Mouse (Mus musculus) myocyte (in vitro differentiated cells): ENCODE measurements around the gene Pecr. TPM values are rescaled to one million over a fixed set of nuclear protein-coding genes. Genes with fewer than 3 reads are reported as not detected.

ENCODE experiments used
- H3K27me3 ChIP-seq: one replicate; pipeline ENCODE4 v1.6.1; 2011; ENCODE audit not compliant: control insufficient read depth, insufficient read depth, insufficient read length
- H3K36me3 ChIP-seq: one replicate; pipeline ENCODE4 v1.6.1; 2011; ENCODE audit not compliant: control insufficient read depth, insufficient read depth
- H3K4me2 ChIP-seq: one replicate; pipeline ENCODE4 v1.6.1; 2011; ENCODE audit warnings: low read depth, control low read depth
- H3K4me3 ChIP-seq: one replicate; pipeline ENCODE4 v1.5.1; 2011; ENCODE audit warnings: mild to moderate bottlenecking, control low read depth, moderate library complexity
- H3K79me2 ChIP-seq: one replicate; pipeline ENCODE4 v1.6.1; 2011; ENCODE audit not compliant: control insufficient read depth, insufficient read depth
- H3ac ChIP-seq: one replicate; pipeline ENCODE4 v1.6.1; 2011; ENCODE audit not compliant: control insufficient read depth, insufficient read length
- CEBPB ChIP-seq: IDR thresholded peaks from 2 replicates; pipeline ENCODE4 v1.6.1; 2011; ENCODE audit warnings: mild to moderate bottlenecking, moderate library complexity; ENCODE audit not compliant: poor library complexity, insufficient read depth, severe bottlenecking
- E2F4 ChIP-seq: IDR thresholded peaks from one replicate; pipeline ENCODE4 v1.6.1; 2011; ENCODE audit warnings: mild to moderate bottlenecking, control low read depth, moderate library complexity; ENCODE audit not compliant: insufficient read depth
- MAX ChIP-seq: IDR thresholded peaks from one replicate; pipeline ENCODE4 v1.6.1; 2011; ENCODE audit warnings: low read depth, mild to moderate bottlenecking, control low read depth
- MYOD1 ChIP-seq, 3 experiments: IDR thresholded peaks; one replicate each; pipeline ENCODE4 v1.6.1; 2011; ENCODE audit warnings: control low read depth in 2 of 3, low read depth in 2 of 3, mild to moderate bottlenecking in 2 of 3, moderate library complexity in 1 of 3; ENCODE audit not compliant: insufficient read length in 2 of 3, control insufficient read depth in 1 of 3
- MYOG ChIP-seq, 3 experiments: IDR thresholded peaks; one replicate each; pipeline ENCODE4 v1.6.1; 2011; ENCODE audit warnings: control low read depth in 2 of 3, low read depth in 2 of 3, mild to moderate bottlenecking in 2 of 3; ENCODE audit not compliant: insufficient read length in 2 of 3, control insufficient read depth in 1 of 3, insufficient read depth in 1 of 3
- POLR2A ChIP-seq: IDR thresholded peaks from one replicate; pipeline ENCODE4 v1.6.1; 2011; ENCODE audit warnings: low read depth, mild to moderate bottlenecking, control low read depth, moderate library complexity; ENCODE audit not compliant: insufficient read length
- POLR2AphosphoS2 ChIP-seq: IDR thresholded peaks from one replicate; pipeline ENCODE4 v1.6.1; 2011; ENCODE audit warnings: low read depth, control low read depth; ENCODE audit not compliant: insufficient read length
- REST ChIP-seq: IDR thresholded peaks from one replicate; pipeline ENCODE4 v1.6.1; 2011; ENCODE audit warnings: mild to moderate bottlenecking, control low read depth, moderate library complexity; ENCODE audit not compliant: insufficient read depth, insufficient read length
- SRF ChIP-seq: IDR thresholded peaks from one replicate; pipeline ENCODE4 v1.6.1; 2011; ENCODE audit warnings: low read depth; ENCODE audit not compliant: control insufficient read depth, insufficient read length
- TCF12 ChIP-seq: IDR thresholded peaks from one replicate; pipeline ENCODE4 v1.6.1; 2011; ENCODE audit warnings: mild to moderate bottlenecking, control low read depth; ENCODE audit not compliant: poor library complexity, insufficient read depth, severe bottlenecking
- TCF3 ChIP-seq: IDR thresholded peaks from one replicate; pipeline ENCODE4 v1.6.1; 2011; ENCODE audit warnings: low read depth, control low read depth; ENCODE audit not compliant: insufficient read length
- USF1 ChIP-seq: IDR thresholded peaks from one replicate; pipeline ENCODE4 v1.6.1; 2011; ENCODE audit warnings: low read depth, mild to moderate bottlenecking, control low read depth, moderate library complexity
- polyA plus RNA-seq: library from polyadenylated mRNA; unstranded; fragments of >200 nt; fragmentation: generic; extraction: Trizol; gene quantifications from one replicate; pipeline ENCODE4 v1.2.1, GENCODE M21; 2012; ENCODE audit warnings: missing spikeins

Gene Pecr
- polyA plus RNA-seq, 1 experiment: 13.7 TPM

- Histone ChIP-seq H3K4me2 (no peak overlapping the region), H3K27me3 (no peaks in the 10 kb centered on the region), H3K4me3 (no peak overlapping the region), H3ac (no peak overlapping the region), H3K36me3 (peaks cover 3% of the 10 kb centered on the region), H3K79me2 (no peaks in the 10 kb centered on the region)
- TF ChIP-seq CEBPB (no peak), USF1 (no peak), TCF12 (no peak), POLR2AphosphoS2 (no peak), MAX (no peak), MYOD1 (IDR thresholded peaks at IDR 0.05; ENCODE audit: control insufficient read depth in 1 of 3, insufficient read length in 2 of 3, low read depth in 2 of 3) (no peak), POLR2A (no peak), REST (no peak), SRF (no peak), MYOG (IDR thresholded peaks at IDR 0.05; ENCODE audit: control insufficient read depth in 1 of 3, insufficient read depth in 1 of 3, insufficient read length in 2 of 3, low read depth in 2 of 3) (no peak), E2F4 (no peak), TCF3 (no peak)
Observed at GRCm38 (mm10) chr1:72278085-72278484, 6.0 kb downstream of the Pecr start.

- Histone ChIP-seq H3ac (no peak overlapping the region), H3K27me3 (no peaks in the 10 kb centered on the region), H3K79me2 (no peaks in the 10 kb centered on the region), H3K4me2 (no peak overlapping the region), H3K36me3 (peaks cover 14% of the 10 kb centered on the region), H3K4me3 (no peak overlapping the region)
- TF ChIP-seq MYOG (IDR thresholded peaks at IDR 0.05; ENCODE audit: control insufficient read depth in 1 of 3, insufficient read depth in 1 of 3, insufficient read length in 2 of 3, low read depth in 2 of 3) (no peak), USF1 (no peak), SRF (no peak), CEBPB (0 out of 2 replicates have a peak, but pooled peaks have one; percentile 8)
Observed at GRCm38 (mm10) chr1:72263099-72263498, 21.0 kb downstream of the Pecr start.

- Histone ChIP-seq H3K27me3 (no peaks in the 10 kb centered on the region), H3K4me3 (no peak overlapping the region), H3K79me2 (no peaks in the 10 kb centered on the region), H3K36me3 (peaks cover 11% of the 10 kb centered on the region), H3K4me2 (no peak overlapping the region), H3ac (no peak overlapping the region)
- TF ChIP-seq SRF: no peak
- TF ChIP-seq TCF12: no peak
- no peak for TF ChIP-seq POLR2AphosphoS2
- no peak for TF ChIP-seq USF1
- no peak for TF ChIP-seq MYOG (IDR thresholded peaks at IDR 0.05; ENCODE audit: control insufficient read depth in 1 of 3, insufficient read depth in 1 of 3, insufficient read length in 2 of 3, low read depth in 2 of 3)
- no peak for TF ChIP-seq MAX
- TF ChIP-seq MYOD1 (IDR thresholded peaks at IDR 0.05; ENCODE audit: control insufficient read depth in 1 of 3, insufficient read length in 2 of 3, low read depth in 2 of 3): no peak
- no peak for TF ChIP-seq POLR2A
- TF ChIP-seq REST: no peak
- TF ChIP-seq E2F4: no peak
- no peak for TF ChIP-seq CEBPB
- TF ChIP-seq TCF3: no peak
Observed at GRCm38 (mm10) chr1:72256381-72257256, 27.5 kb downstream of the Pecr start.

- Histone ChIP-seq H3K36me3 (peaks cover 5% of the 10 kb centered on the region), H3K79me2 (no peaks in the 10 kb centered on the region), H3ac (no peak overlapping the region), H3K4me3 (peak overlapping the region; percentile 30), H3K4me2 (peak overlapping the region; percentile 60), H3K27me3 (no peaks in the 10 kb centered on the region)
- TF ChIP-seq SRF (no peak), E2F4 (no peak), POLR2AphosphoS2 (no peak), MYOG (IDR thresholded peaks at IDR 0.05; ENCODE audit: control insufficient read depth in 1 of 3, insufficient read depth in 1 of 3, insufficient read length in 2 of 3, low read depth in 2 of 3) (no peak)
Observed at GRCm38 (mm10) chr1:72255854-72256175, 28.3 kb downstream of the Pecr start.
